Mouse (Mus musculus) retina, postnatal 7 days (tissue): ENCODE data around the gene Klc2.

Experiments used
- DNase-seq: peaks from one replicate; pipeline ENCODE4 v3.0.0-alpha.2; 2012; ENCODE audit warnings: low read depth, low spot score

The Klc2 gene

DNA sequence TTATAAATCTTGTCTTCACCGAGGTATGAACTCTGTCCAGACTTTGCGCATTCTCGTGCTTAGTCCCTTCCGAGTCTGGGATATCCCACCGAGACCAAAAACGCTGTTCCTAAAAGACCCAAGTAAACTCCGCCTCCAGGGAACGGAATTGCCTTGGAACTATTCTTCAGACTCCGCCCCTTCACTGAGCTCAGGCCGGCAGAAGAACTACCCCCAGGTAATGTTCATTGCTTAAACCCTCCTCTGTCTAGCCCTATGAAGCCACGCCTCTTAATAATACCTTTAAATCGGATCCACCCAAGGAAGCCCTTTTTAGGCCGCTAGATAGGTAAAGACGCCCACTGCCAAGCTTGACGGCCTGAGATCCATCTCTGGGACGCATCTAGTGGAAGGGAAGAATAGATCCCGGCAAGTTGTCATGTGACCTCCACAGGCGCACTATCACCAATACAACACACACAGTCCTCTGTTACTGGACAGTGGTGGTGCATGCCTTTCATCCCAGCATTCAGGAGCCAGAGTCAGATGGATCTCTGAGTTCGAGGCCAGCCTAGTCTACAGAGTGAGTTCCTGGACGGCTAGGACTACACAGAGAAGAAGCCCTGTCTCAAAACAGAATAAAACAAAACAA, 45.9 kb downstream of the Klc2 start:
- no peak for DNase-seq

DNA sequence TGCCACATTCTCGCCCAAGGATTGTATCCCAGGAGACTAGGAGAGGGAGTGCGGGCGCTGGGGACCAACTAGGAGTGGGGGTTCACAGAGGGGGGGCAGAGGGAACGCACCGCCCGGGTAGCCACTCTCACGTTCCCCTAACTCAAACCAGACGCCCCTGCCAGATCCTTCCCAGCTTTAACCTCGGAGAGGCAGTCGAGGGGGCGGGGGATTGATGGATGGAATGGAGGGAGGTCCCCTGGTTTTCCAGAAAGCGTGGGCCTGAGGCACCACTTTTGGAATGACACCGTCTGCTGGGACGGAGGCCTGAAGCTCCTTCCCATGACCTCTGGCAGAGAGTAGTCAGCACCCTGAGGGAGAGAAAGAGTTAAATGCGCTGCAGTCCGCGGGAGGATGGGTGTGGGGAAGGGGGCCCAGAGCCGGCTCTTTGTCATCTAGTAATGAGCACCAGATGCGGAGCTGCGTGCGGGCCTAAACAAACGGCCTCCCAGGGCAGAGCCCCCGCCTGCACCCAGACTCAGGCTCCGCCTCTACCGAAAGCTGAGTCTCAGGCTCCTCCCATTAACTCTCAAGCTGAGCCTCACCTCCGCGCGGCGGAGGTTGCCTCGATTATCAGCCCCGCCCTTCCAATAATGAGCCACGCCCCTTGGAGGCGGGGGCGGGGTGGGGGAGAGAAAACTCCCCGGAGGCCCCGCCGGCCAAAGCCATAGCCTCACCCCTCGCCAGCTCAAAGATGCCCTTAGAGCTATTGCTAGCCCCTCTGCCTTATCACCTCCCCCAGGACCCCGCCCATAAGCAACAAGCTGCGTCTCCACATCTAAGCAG, 46.6 kb downstream of the Klc2 start:
- DNase-seq = no peak

GRCm38 (mm10) chr19:5071077-5071476, 47.3 kb downstream of the Klc2 start:
- no peak for DNase-seq

- no peak for DNase-seq
Measured at GRCm38 (mm10) chr19:5069978-5070377, 48.4 kb downstream of the Klc2 start.

DNA sequence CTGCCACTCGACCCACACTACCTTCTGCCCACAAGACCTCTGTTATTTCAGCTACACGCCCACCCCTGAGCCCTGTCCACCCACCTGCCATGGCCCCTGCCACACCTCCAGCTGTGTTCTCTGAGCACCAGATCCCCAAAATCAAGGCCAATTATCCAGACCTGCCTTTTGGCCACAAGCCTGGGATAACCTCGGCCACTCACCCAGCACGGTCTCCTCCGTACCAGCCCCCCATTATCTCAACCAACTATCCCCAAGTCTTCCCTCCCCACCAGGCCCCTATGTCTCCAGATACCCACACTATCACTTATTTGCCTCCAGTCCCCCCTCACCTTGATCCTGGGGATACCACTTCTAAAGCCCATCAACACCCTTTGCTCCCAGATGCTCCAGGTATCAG, 48.9 kb downstream of the Klc2 start:
- DNase-seq = no peak

DNA sequence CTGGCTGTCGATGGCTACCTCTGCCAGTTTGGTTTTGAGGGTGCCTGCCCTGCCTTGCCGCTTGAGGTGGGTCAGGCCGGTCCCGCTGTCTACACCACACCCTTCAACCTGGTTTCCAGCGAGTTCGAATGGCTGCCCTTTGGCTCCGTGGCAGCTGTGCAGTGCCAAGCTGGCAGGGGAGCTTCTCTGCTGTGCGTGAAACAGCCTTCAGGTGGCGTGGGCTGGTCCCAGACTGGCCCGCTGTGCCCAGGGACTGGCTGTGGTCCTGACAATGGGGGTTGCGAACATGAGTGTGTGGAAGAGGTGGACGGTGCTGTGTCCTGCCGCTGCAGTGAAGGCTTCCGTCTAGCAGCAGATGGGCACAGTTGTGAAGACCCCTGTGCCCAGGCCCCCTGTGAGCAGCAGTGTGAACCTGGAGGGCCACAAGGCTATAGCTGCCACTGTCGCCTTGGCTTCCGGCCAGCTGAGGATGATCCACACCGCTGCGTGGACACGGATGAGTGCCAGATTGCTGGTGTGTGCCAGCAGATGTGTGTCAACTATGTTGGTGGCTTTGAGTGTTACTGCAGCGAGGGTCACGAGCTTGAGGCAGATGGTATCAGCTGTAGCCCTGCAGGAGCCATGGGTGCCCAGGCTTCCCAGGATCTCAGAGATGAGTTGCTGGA, 49.7 kb downstream of the Klc2 start:
- no peak for DNase-seq

- DNase-seq = no peak
Measured at GRCm38 (mm10) chr19:5067867-5068569, 50.3 kb downstream of the Klc2 start, which contains the start of gene Cd248. Gene Cd248 (plus strand): TSS chr19:5068078.

DNA sequence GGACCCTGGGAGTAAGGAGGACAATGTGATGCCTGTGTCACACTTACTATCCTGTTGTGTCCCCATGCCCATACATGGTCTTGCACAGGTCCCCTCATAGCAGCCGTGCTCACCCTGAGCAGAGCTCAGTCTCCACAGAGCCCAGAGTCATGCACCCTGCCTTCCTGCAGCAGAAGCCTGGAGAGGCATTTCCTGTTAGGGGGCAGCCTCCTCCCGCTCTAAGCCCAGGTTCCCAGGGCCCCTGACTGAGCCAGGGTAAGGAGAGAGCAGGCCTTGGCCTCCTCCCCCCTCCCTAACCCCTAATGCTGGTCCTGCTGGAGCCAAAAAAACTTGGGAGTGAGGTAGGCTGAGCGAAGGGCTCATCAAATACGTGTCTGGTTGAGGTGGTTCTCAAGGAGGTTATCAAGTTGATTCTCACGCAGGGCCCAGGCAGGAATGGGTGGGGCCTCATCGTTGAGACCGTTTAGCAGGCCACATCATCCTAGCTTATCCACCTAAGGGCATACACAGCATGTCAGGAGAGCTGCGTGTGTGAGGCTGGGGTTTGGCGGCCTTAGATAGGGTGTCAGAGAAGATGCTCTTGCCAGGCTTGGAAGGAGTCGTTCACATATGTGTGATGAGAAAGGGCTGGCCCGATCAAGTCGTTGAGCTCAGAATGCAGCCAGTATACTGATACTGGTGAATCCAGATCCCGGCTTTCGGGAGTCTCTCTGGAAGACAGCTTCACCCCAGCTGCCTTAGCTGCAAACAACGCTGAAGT, 51.1 kb downstream of the Klc2 start:
- DNase-seq = no peak

GRCm38 (mm10) chr19:5065104-5065503, 53.3 kb downstream of the Klc2 start:
- no peak for DNase-seq

DNA sequence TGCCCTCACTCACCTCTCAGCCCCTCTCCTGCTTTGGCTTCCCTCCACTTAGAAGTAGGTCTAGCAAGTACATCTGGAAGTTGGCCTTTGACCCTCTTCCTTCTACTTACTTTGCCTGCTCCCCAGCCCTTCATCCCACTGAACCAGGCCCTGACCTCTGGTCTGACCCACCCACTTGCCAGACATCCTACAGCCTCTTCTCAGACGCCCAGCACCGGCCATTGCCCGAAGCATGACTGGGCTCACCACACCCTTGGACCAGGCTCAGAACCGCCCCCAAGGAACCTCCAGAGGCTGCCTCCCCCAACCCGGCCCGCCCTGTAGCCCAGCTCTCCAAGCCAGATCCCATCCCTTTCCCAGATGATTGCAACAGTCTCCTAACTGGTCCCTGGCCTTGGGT, 55.9 kb downstream of the Klc2 start:
- DNase-seq = no peak

GRCm38 (mm10) chr19:5062041-5062440, 56.3 kb downstream of the Klc2 start:
- DNase-seq = no peak

GRCm38 (mm10) chr19:5060365-5061330, 57.7 kb downstream of the Klc2 start:
- DNase-seq = no peak

- DNase-seq = no peak
Measured at GRCm38 (mm10) chr19:5058801-5059771, 59.3 kb downstream of the Klc2 start.

DNA sequence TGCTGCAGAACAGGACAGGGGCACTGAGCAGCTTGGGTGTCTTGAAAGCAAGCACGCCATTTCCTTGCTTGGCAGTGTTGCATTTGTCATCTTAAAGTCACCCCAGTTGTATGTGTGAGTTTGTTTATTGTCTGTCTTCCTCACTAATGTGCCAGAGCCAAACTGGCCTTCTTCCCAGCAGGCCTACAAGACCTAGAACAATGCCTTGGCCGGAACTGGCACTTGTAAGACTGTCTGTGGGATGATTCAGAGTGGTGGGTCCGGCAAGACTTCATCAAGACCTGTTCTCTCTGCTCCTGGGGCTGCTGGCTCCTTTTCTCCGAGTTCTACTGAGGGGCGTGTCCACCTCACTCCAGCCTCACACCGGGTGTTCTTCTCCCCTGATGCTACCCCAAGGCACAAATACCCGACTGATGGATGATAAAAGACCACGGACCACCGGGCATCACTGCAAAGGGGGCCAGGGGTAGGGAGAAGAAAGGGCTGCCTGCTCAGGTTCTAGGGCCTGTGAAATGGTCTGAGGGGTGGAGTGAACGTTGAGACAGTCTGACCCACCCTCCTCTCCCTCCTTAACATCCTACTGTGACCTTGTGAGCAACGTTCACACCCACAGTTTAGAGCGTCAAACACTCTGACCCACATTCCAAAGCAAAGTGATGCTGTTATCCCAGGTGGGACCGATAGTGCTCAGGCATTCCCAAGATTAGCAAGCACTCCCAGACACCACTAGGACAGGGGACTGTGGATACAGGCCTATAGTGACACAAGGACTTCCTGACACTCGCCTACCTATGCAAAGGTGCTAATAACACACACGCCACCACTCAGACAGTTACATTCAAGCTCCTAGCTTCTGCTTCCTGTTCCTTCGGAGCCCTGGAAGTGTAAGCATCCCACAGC, 60.2 kb downstream of the Klc2 start:
- no peak for DNase-seq
